In the genomic region with DNA sequence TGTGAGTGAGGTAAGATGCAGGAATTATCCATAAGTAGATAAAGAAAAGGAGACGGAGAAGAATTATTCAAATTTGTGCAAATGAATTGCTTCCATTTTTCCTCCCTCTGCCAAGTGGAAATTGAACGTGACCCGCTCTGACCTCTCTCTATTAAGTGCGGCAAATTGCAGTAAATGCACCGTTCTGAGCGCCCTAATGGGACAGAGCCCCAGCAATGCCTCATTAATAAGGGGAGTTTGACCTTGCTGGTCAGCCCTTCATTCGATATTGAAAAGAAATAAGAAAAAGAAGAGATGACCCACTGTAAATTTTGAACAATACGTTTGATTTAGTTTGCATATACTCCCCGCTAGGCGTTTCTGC, we compare ENCODE assay signal across 17 mouse cellular contexts.
DNase-seq lines count a peak whose midpoint lies in the region; ATAC-seq and TF ChIP-seq lines count a peak whose summit lies in the region.
"Had no signal": no experiment of that assay in that cellular context is flagged by ENCODE, and none has a peak within 500 bp of the region (broad histone marks: within the 10 kb centered on the region; RNA-seq: fewer than 3 reads in every experiment).

No protein-coding gene starts in this region.

- 0 out of 2 replicates have a peak, but pooled peaks have one; percentile 49 for ATAC-seq in forebrain, embryonic 11.5 days (replicated peaks; ENCODE audit: low FRiP score)
- ATAC-seq in forebrain, embryonic 15.5 days (replicated peaks) = no peak
- ATAC-seq in midbrain, embryonic 13.5 days = no peak
- ATAC-seq in midbrain, embryonic 11.5 days (ENCODE audit: low FRiP score) = no peak
- no peak for ATAC-seq in hindbrain, postnatal 0 days

- H3K9ac ChIP-seq in forebrain, embryonic 11.5 days (ENCODE audit: low read length) = no peak overlapping the region
- no peak overlapping the region for H3K9ac ChIP-seq in forebrain, embryonic 15.5 days (replicated peaks)
- H3K9ac ChIP-seq in midbrain, embryonic 13.5 days (replicated peaks) = no peak overlapping the region
- H3K9ac ChIP-seq in midbrain, embryonic 11.5 days (ENCODE audit: low read length) = no peak overlapping the region
- H3K9ac ChIP-seq in hindbrain, postnatal 0 days (replicated peaks; ENCODE audit: low read length) = no peak overlapping the region

- no peaks in the 10 kb centered on the region for H3K27me3 ChIP-seq in forebrain, embryonic 11.5 days (ENCODE audit: control insufficient read depth, insufficient read depth, low read length)
- H3K27me3 ChIP-seq in forebrain, embryonic 15.5 days = no peaks in the 10 kb centered on the region
- no peaks in the 10 kb centered on the region for H3K27me3 ChIP-seq in midbrain, embryonic 13.5 days
- H3K27me3 ChIP-seq in midbrain, embryonic 11.5 days (ENCODE audit: control insufficient read depth, insufficient read depth, low read length) = no peaks in the 10 kb centered on the region
- no peaks in the 10 kb centered on the region for H3K27me3 ChIP-seq in hindbrain, postnatal 0 days (ENCODE audit: insufficient read depth, low read length)
- H3K27me3 ChIP-seq: CH12.LX; megakaryocyte, embryonic 14.5 days had no signal

- WGBS in forebrain, embryonic 11.5 days = 56% methylated on average over 10 of the region's 10 CpGs
- WGBS in forebrain, embryonic 15.5 days = 47% methylated on average over 10 of the region's 10 CpGs
- 44% methylated on average over 10 of the region's 10 CpGs for WGBS in midbrain, embryonic 13.5 days
- 66% methylated on average over 10 of the region's 10 CpGs for WGBS in midbrain, embryonic 11.5 days
- 34% methylated on average over 10 of the region's 10 CpGs for WGBS in hindbrain, postnatal 0 days

- no peak for TF ChIP-seq CTCF in hindbrain, postnatal 0 days (IDR thresholded peaks at IDR 0.05; ENCODE audit: low read depth)

- no peak overlapping the region for H3K4me3 ChIP-seq in forebrain, embryonic 11.5 days (ENCODE audit: low read depth, low read length)
- no peak overlapping the region for H3K4me3 ChIP-seq in forebrain, embryonic 15.5 days
- H3K4me3 ChIP-seq in midbrain, embryonic 13.5 days (replicated peaks) = no peak overlapping the region
- H3K4me3 ChIP-seq in midbrain, embryonic 11.5 days (ENCODE audit: low read depth, low read length) = no peak overlapping the region
- no peak overlapping the region for H3K4me3 ChIP-seq in hindbrain, postnatal 0 days (ENCODE audit: low read length)
- H3K4me3 ChIP-seq: megakaryocyte, embryonic 14.5 days had no signal

- H3K27ac ChIP-seq in forebrain, embryonic 11.5 days (ENCODE audit: low read depth, low read length) = no peak overlapping the region
- H3K27ac ChIP-seq in forebrain, embryonic 15.5 days (replicated peaks) = no peak overlapping the region
- peak overlapping the region; percentile 41 for H3K27ac ChIP-seq in midbrain, embryonic 13.5 days
- no peak overlapping the region for H3K27ac ChIP-seq in midbrain, embryonic 11.5 days (ENCODE audit: low read depth, low read length)
- H3K27ac ChIP-seq in hindbrain, postnatal 0 days = no peak overlapping the region

- H3K4me2 ChIP-seq in forebrain, embryonic 11.5 days (ENCODE audit: low read depth, low read length, severe bottlenecking) = no peak overlapping the region
- no peak overlapping the region for H3K4me2 ChIP-seq in forebrain, embryonic 15.5 days (replicated peaks)
- peak overlapping the region; percentile 8; the same call in 1 of the 2 replicates for H3K4me2 ChIP-seq in midbrain, embryonic 13.5 days (replicated peaks)
- no peak overlapping the region for H3K4me2 ChIP-seq in midbrain, embryonic 11.5 days
- no peak overlapping the region for H3K4me2 ChIP-seq in hindbrain, postnatal 0 days (ENCODE audit: low read depth, low read length)

- no peaks in the 10 kb centered on the region for H3K36me3 ChIP-seq in forebrain, embryonic 11.5 days (ENCODE audit: control insufficient read depth, insufficient read depth, low read length)
- H3K36me3 ChIP-seq in forebrain, embryonic 15.5 days = no peaks in the 10 kb centered on the region
- no peaks in the 10 kb centered on the region for H3K36me3 ChIP-seq in midbrain, embryonic 13.5 days
- no peaks in the 10 kb centered on the region for H3K36me3 ChIP-seq in midbrain, embryonic 11.5 days (ENCODE audit: control insufficient read depth, insufficient read depth, low read length)
- H3K36me3 ChIP-seq in hindbrain, postnatal 0 days (ENCODE audit: insufficient read depth, low read length) = no peaks in the 10 kb centered on the region

- DNase-seq in forebrain, embryonic 11.5 days (ENCODE audit: low spot score) = no peak
- no peak for DNase-seq in midbrain, embryonic 11.5 days (ENCODE audit: low spot score, missing footprints)
- peak; percentile 16 for DNase-seq in hindbrain, postnatal 0 days (ENCODE audit: low spot score)
- DNase-seq in retina, embryonic 14.5 days (ENCODE audit: low spot score) = peak; percentile 44
- DNase-seq in ovary, postnatal 36 days (ENCODE audit: low spot score) = no peak
- no peak for DNase-seq in thymus, postnatal 14 days
- DNase-seq: adrenal gland, adult 2 months; cerebellum, adult 11-12 months; cerebellum, postnatal 36 days; gastrocnemius, postnatal 10 days; kidney, adult 8-10 months; kidney, postnatal 25 days; lung, postnatal 10 days had no signal

- no peaks in the 10 kb centered on the region for H3K4me1 ChIP-seq in forebrain, embryonic 11.5 days (replicated peaks; ENCODE audit: control insufficient read depth, insufficient read depth, low read length)
- H3K4me1 ChIP-seq in forebrain, embryonic 15.5 days = no peaks in the 10 kb centered on the region
- H3K4me1 ChIP-seq in midbrain, embryonic 13.5 days (replicated peaks) = peaks cover 10% of the 10 kb centered on the region
- no peaks in the 10 kb centered on the region; the same call in 1 of the 2 replicates for H3K4me1 ChIP-seq in midbrain, embryonic 11.5 days (ENCODE audit: control insufficient read depth, insufficient read depth, low read length)
- no peaks in the 10 kb centered on the region for H3K4me1 ChIP-seq in hindbrain, postnatal 0 days (ENCODE audit: insufficient read depth, low read length)
- H3K4me1 ChIP-seq: megakaryocyte, embryonic 14.5 days had no signal

- H3K9me3 ChIP-seq in forebrain, embryonic 11.5 days (ENCODE audit: control insufficient read depth, low read length) = no peaks in the 10 kb centered on the region
- H3K9me3 ChIP-seq in forebrain, embryonic 15.5 days = no peaks in the 10 kb centered on the region
- H3K9me3 ChIP-seq in midbrain, embryonic 13.5 days = no peaks in the 10 kb centered on the region
- H3K9me3 ChIP-seq in midbrain, embryonic 11.5 days (ENCODE audit: control insufficient read depth, low read length) = no peaks in the 10 kb centered on the region
- no peaks in the 10 kb centered on the region for H3K9me3 ChIP-seq in hindbrain, postnatal 0 days (ENCODE audit: low read length)

Comparison
In these comparisons a context has a peak if more than half of its experiments do, and no peak if none do; other contexts are left out.
1. DNase-seq: peak in hindbrain, postnatal 0 days (single experiment) and retina, embryonic 14.5 days (single experiment); none in forebrain, embryonic 11.5 days (single experiment), midbrain, embryonic 11.5 days (single experiment), ovary, postnatal 36 days (single experiment) and thymus, postnatal 14 days (single experiment).